Mouse (Mus musculus) kidney, adult 2 months (tissue): ENCODE data around the gene Zbtb20.

Experiments used
- CTCF ChIP-seq: fragments of 200-500 bp; conservative IDR thresholded peaks from 2 replicates; pipeline ENCODE4 v1.5.1; 2011; ENCODE audit warnings: low read depth, mild to moderate bottlenecking, control low read depth, low read length, moderate library complexity, mixed read lengths; ENCODE audit not compliant: insufficient read depth, insufficient read length
- POLR2A ChIP-seq: fragments of 200-500 bp; IDR thresholded peaks from one replicate; pipeline ENCODE4 v1.6.1; 2011; ENCODE audit warnings: low read depth, low read length, control low read depth

- TF ChIP-seq CTCF, result peak; percentile 53
- TF ChIP-seq POLR2A, result no peak
Observed at GRCm38 (mm10) chr16:42914457-42915085, 38.9 kb downstream of the Zbtb20 start.
